Mouse (Mus musculus): Measurements from ENCODE around the gene Slc44a4.
"Not testable (repeated sequence)": the region's sequence is repeated elsewhere in the genome, so short reads cannot be mapped to it uniquely, and the experiment has no call there.

Slc44a4 gene

DNA sequence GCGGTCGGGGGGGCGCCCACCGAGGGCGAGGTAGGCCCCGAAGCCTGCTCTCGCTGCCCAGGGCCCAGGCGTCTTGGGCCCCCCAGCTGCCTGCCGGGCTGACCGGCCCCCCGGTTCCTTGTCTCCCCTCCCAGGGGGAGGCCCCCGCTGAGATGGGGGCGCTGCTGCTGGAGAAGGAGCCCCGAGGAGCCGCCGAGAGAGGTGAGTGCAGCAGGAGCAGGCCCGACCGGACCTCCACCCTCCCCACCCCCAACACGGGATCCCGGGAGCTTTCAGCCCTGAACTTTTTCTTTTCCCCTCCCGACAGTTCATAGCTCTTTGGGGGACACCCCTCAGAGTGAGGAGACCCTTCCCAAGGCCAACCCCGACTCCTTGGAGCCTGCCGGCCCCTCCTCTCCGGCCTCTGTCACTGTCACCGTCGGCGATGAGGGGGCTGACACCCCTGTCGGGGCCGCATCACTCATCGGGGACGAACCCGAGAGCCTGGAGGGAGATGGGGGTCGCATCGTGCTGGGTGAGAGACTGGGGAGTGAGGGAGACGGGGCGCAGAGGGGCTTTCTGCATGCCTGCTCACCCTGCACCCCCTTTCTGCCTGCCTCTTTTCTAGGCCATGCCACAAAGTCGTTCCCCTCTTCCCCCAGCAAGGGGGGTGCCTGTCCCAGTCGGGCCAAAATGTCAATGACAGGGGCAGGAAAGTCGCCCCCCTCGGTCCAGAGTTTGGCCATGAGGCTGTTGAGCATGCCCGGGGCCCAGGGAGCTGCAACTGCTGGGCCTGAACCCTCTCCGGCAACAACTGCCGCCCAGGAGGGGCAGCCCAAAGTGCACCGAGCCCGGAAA lies 15.0 kb upstream of the Slc44a4 start:
- DNase-seq (ENCODE audit: low read depth, low spot score): peak; percentile 23

DNA sequence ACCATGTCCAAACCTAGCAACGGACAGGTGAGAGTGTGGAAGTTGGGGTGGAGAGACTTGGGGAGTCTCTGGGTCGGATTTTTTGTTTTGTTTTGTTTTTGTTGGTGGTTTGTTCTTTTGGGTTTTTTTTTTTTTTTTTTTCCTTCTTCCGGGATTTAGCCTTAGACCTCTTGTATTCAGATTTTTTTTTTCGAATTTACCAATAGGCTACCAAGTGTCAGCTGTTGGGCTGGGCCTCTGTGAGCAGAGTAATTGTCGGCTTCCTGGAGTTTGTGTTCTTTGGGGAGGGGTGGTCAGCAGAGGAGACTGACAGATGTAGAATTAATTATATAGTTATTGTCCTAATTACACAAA lies 14.4 kb upstream of the Slc44a4 start:
- DNase-seq (ENCODE audit: low read depth, low spot score): peak; percentile 37

DNA sequence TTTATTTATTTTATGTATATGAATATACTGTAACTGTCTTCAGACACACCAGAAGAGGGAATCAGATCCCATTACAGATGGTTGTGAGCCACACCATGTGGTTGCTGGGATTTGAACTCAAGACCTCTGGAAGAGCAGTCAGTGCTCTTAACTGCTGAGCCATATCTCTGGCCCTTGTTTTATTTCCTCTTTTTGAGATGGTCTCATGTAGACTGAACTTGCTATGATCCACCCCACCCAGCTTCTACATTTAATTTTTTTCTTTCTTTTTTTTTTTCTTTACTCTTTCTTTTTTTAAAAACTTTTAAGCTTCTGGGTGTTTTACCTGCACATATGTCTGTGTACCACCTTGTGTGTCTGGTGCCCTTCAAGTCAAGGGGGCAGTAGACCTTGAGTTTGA lies 13.4 kb upstream of the Slc44a4 start:
- not testable (repeated sequence) for DNase-seq (ENCODE audit: low read depth, low spot score)

DNA sequence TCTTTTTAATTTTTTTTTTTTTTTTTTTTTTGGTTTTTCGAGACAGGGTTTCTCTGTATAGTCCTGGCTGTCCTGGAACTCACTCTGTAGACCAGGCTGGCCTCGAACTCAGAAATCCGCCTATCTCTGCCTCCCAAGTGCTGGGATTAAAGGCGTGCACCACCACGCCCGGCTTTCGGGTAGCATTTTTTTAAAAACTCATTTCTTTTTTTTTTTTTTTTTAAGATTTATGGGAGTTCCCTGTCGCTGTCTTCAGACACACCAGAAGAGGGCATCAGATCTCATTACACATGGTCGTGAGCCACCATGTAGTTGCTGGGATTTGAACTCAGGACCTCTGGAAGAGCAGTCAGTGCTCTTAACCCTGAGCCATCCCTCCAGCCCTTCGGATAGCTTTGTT lies 12.3 kb upstream of the Slc44a4 start:
- not testable (repeated sequence) for DNase-seq (ENCODE audit: low read depth, low spot score)

DNA sequence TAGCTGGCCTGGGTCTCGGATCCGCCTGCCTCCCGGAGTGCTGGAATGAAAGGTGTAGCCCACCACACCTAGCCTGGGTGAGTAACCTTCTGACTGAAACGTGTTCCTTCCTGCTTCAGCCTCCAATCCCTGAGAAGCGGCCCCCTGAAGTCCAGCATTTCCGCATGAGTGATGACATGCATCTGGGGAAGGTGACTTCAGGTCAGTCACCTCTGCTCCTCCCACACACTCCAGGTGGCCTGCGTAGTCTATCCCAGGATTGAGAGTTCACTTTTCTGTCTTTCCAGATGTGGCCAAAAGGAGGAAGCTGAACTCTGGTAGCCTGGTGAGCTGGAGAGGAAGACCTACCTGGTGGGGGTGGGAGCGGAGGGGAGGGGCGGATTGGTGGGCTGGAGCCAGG lies 11.4 kb upstream of the Slc44a4 start:
- no peak for DNase-seq (ENCODE audit: low read depth, low spot score)

DNA sequence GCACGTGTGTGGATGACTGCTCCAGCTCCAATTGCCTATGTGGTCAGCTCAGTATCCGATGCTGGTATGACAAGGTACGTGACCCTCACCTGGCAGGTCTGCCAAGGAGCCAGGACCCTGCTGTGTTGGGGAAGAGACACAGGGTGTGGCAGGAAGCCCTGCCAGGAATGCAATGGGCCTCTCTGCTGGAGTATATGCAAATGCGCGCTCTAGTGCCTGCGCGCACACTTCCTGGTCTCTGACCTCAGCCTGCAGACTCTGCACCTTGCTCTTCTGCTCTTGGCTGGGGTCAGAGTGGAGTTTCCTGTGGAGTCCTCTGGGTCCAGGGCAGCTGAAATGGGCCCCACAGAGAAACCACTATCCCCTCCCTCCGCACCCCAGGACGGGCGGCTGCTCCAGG lies 3.3 kb upstream of the Slc44a4 start:
- DNase-seq (ENCODE audit: low read depth, low spot score): no peak

DNA sequence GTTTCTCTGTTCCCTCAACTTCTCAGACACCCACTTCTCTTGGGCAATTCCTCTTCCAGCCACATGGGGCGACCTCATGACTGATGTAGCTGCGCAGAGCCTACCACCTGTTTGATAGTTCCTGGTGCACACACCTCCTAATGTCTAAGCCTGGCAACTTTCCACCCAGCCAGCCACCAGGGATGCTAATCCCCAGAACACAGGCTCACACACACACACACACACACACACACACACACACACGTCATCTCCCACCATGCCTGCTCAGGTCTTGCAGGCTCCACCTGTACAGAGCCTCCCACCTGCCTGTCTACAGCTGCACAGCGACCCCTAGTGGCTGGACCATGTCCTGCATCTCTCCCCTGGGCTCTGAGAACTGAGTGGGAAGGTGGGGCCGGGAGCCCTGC lies 2.3 kb upstream of the Slc44a4 start:
- peak; percentile 72 for DNase-seq (ENCODE audit: low read depth, low spot score)

DNA sequence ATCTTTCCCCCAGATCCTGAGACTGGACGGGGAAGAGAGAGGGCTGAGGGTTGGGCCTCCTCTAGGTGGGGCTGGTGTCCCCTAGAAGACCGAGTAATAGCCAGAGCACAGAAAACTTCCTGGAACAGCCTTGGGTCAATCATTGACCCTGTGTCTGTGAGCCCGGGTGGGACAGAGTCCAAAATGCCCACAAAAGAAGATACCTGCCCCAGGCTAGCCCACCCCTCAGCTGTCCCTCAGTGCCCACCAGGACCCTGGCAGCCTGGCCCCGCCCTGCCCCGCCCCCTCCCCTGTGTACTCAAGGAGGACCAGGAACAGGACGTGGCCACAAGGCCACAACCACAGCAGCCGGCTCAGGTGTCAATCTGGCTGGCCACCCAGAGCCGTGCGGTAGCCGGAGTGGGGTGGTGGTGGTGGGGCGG lies 1.2 kb downstream of the Slc44a4 start:
- no peak for DNase-seq (ENCODE audit: low read depth, low spot score)

DNA sequence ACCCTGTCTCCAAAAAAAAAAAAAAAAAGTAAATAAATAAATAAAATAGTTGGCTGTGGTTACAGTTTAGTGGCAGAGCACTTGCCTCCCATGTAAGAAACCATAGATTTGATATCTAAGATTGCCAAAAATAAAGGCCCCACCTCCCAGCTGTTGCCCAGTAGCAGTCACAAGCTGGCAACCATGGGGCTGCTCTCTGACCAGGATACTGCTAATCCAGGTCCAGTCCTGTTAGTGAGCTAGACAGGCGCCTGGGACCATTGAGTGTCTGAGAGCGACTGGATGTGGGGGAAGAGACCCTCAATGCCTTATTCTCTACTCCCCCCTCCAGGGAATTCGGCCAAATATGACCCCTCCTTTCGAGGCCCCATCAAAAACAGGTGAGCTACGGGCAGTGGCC lies 2.0 kb downstream of the Slc44a4 start:
- no peak for DNase-seq (ENCODE audit: low read depth, low spot score)

DNA sequence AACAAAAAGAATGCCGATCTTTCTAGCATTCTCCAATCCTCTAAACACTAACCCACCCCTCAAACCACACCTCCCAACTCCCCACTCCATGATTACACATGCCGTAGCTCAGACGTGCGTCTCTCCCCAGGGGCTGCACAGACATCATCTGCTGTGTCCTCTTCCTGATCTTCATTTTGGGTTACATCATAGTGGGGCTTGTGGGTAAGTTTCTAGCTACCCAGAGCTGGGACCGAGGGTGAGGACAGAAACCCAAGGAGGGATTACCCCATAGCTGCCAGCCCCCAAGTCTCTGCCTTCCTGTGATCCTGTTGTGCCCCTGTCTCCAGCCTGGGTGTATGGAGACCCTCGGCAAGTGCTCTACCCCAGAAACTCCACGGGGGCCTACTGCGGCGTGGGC lies 2.9 kb downstream of the Slc44a4 start:
- no peak for DNase-seq (ENCODE audit: low read depth, low spot score)

DNA sequence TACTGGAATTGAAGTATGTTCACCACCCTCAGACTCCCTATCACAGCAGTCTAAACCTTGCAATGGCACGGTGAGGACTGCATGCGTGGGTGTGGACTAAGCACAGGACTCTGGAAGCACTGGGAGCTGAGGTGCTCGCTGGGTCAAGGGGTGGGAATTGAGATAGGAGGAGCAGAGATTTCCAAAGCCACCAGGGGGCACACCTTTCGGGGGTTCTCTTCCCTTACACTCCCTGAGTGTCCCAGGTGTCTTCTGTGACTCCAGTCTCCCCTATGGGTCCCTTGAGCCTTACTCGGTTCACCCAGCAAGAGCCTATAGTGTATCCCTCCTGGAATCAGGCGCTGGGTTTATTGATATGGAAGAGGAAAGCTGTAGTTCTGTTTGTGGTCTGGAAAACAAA lies 8.7 kb downstream of the Slc44a4 start:
- DNase-seq (ENCODE audit: low read depth, low spot score): no peak

DNA sequence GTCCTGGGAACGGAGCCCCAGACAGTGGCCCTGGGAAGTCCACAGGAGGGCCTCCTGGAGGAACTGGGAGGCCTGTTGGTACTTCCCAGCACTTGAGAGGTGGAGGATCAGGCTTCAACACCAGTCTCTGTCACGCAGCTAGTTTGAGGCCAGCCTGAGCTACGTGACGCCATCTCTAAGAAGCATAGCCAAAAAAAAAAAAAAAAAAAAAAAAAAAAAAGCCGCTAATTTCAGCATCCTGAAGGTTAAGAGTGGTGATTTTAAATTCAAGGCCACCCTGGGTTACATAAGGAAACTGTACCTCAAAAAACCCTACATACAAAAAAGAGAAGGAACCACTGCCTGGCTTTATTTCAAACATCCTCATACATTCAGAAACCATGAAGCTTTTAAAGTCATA lies 10.0 kb downstream of the Slc44a4 start:
- no peak for DNase-seq (ENCODE audit: low read depth, low spot score)

DNA sequence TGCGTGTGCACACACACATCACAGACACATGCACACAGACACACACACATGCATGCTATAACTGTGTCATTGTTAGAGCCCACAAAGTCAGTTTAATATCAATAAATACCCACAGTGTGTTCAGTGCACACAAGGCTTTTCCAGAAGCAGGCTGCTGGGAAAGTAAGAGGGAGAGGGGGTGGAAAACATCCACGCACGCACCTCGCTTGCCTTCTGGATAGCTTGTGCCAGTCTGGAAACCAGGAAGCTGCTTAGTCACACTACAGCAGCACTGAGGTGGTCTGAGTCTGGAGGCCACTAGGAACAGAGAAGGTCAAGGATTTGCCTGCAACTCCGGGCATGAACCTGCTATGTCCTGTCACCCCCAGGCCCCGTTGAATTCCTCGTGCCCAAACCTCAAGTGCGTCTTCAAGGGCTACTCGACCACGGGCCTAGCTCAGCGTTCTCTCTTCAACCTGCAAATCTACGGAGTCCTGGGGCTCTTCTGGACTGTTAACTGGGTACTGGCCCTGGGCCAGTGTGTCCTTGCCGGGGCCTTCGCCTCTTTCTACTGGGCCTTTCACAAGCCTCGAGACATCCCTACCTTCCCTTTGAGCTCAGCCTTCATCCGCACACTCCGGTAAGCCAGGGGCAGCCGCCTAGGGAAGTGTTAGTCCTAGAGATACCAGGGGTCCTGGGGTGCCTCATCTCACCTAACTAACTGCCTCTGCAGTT lies 13.2 kb downstream of the Slc44a4 start:
- no peak for DNase-seq (ENCODE audit: low read depth, low spot score)

DNA sequence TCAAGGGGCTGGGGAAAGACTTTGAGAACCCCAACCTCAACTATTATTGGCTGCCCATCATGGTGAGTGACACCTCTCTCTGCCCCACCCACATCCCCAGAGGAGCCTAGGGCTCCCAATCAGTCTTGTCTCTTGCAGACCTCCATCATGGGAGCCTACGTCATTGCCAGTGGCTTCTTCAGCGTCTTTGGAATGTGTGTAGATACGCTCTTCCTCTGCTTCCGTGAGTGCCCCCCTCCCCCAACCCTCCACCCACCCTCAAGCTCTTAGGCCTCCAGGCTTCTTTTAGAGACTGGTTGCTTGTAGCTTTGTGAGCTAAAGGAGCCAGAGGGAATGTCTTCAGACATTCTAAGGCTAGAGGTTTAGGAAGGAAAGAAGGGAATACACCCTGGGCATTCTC lies 14.6 kb downstream of the Slc44a4 start:
- no peak for DNase-seq (ENCODE audit: low read depth, low spot score)

DNA sequence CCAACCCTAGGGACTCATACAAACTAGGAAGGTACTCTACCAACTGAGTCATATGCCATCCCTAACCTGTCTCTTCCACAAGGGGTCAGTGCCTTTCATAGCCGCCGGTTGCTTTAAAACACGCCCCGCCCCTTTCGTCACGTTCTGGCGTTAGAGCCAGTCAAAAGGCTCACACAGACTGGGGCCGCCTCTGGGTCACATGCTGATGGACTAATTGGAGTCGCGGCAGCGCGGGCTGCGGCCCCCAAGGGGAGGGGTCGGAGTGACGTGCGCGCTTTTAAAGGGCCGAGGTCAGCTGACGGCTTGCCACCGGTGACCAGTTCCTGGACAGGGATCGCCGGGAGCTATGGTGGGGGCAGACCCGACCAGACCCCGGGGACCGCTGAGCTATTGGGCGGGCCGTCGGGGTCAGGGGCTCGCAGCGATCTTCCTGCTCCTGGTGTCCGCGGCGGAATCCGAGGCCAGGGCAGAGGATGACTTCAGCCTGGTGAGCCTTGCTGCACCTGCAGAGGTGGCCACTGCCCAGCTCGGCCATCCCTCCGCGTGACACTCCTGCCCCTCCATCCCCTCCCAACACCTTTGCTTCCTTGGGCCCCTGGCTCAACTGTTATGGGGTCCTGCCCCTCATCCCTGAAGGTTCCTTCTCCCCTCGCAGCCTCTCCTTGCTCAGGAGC lies 16.9 kb downstream of the Slc44a4 start, which contains the start of gene Neu1:
Gene Neu1, plus strand, starts transcription at position 193 of the 674 bp plus-strand sequence.
- peak; percentile 97 for DNase-seq (ENCODE audit: low read depth, low spot score)

DNA sequence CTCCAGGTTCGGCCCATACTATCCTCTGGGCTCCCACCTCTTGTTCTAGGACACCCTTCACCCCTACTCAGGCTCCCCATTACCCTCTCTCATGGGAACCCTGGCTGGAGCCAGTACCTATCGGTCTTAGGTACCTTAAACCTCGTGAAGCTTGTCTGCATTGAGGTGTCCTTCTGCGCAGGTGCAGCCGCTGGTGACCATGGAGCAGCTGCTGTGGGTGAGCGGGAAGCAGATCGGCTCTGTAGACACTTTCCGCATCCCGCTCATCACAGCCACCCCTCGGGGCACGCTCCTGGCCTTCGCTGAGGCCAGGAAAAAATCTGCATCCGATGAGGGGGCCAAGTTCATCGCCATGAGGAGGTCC lies 17.5 kb downstream of the Slc44a4 start:
- DNase-seq (ENCODE audit: low read depth, low spot score): no peak

DNA sequence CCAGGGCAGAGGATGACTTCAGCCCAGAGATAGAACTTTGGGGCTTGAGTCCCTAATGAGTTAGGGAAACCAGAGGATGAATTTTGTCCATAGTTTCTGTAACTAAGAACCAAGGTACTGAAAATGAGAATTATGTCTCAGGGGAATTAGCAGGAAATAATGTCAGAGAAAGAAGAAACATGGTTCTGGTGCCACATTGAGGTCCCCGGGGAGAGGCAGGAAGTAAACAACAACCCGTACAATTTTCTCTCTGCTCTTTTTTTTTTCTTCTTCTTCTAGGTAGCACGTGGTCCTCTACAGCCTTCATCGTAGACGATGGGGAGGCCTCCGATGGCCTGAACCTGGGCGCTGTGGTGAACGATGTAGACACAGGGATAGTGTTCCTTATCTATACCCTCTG lies 18.0 kb downstream of the Slc44a4 start:
- no peak for DNase-seq (ENCODE audit: low read depth, low spot score)

DNA sequence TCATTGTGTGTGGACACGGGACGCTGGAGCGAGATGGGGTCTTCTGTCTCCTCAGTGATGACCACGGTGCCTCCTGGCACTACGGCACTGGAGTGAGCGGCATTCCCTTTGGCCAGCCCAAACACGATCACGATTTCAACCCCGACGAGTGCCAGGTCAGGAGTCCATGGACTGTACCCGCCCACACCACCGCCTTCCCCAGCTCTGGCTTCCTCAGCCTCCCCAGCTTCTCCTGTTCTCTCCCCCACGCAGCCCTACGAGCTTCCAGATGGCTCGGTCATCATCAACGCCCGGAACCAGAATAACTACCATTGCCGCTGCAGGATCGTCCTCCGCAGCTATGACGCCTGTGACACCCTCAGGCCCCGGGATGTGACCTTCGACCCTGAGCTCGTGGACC lies 19.8 kb downstream of the Slc44a4 start:
- DNase-seq (ENCODE audit: low read depth, low spot score): no peak

DNA sequence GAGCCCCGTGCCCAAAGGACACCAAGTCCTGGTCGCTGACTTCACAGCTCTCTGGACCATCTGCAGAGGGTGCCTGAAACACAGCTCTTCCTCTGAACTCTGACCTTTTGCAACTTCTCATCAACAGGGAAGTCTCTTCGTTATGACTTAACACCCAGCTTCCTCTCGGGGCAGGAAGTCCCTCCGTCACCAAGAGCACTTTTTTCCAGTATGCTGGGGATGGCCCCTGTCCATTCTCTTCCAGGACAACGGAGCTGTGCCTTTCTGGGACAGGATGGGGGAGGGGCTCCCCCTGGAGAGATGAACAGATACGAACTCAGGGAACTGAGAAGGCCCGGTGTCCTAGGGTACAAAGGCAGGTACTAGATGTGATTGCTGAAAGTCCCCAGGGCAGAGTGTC lies 20.6 kb downstream of the Slc44a4 start:
- no peak for DNase-seq (ENCODE audit: low read depth, low spot score)

DNA sequence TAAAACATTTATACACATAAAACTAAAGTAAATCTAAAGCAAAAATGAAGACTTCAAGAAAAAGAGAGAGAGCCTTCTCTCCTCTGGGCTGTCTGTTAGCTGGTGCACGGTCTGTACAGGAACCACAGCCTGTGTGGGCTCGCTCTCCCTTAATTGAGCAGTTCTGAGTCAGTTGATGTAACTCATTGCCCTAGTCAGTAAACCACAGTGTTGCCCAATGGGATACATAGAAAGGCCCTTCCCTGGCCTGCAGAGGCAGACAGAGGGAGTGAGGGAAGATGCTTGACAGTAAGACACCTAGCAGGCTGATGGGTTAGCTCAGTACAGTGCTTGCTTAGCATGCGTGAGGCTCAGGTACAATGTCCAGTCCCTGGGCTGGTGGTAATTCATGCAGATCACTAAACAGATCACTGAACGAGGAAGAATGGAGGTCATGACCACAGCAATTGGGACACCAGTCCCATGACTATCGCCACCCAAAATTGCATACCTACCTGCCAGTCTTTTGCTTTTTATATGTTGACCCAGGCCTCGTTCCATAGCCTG lies 23.8 kb downstream of the Slc44a4 start:
- DNase-seq (ENCODE audit: low read depth, low spot score): no peak

DNA sequence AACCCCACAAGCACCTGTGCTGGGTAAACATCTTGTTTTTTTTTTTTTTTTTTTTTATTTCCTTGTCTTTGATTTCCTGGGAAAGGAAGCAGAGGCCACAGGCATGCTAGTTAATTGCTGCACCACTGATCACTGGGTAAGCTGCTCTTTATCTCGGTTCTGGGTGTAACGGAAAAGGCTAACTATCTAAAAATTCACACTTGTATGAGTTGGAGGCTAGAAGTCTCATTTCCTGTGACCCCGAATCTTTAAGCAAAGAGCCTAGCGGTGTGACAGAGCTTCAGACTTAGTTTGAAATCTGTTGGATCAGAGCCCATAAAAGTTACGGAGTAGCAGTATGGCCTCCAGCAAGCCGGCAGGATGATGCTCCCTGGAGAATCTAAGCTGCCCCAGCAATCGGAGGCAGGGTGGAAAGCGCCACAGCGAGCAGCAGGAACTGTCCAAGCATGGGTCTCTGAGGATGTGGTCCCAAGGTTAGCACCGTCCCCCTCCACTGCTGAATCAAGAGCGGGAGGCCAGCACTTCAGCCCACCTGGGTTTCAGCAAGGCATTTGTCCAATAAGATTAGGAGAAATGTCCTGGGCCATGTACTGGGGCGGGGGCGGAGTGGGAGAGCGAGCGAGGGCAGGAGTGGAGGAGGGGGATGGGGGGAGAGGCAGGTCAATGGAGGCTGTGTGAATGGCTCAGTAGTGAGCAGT lies 27.2 kb downstream of the Slc44a4 start:
- DNase-seq (ENCODE audit: low read depth, low spot score): no peak
